Mouse (Mus musculus) embryo, embryonic 10.5 days (tissue): ENCODE data around the gene Gm17545.

Source experiments
- DNase-seq: peaks from one replicate; pipeline ENCODE4 v3.0.0-alpha.2; 2015; ENCODE audit warnings: low spot score

Gene Gm17545

GRCm38 (mm10) chr9:22494203-22494807, 40.2 kb downstream of the Gm17545 start:
- no peak for DNase-seq

GRCm38 (mm10) chr9:22495133-22495532, 41.0 kb downstream of the Gm17545 start:
- DNase-seq, result no peak

GRCm38 (mm10) chr9:22497021-22497767, 43.1 kb downstream of the Gm17545 start:
- DNase-seq, result no peak

GRCm38 (mm10) chr9:22502972-22503371, 48.9 kb downstream of the Gm17545 start:
- DNase-seq, result no peak

GRCm38 (mm10) chr9:22503581-22503980, 49.5 kb downstream of the Gm17545 start:
- no peak for DNase-seq

- no peak for DNase-seq
Observed at GRCm38 (mm10) chr9:22505574-22505973, 51.5 kb downstream of the Gm17545 start.
